Mouse (Mus musculus) layer of hippocampus, adult 2 months (tissue): ENCODE data around the gene Rmnd5a. TPM values are rescaled to one million over a fixed set of nuclear protein-coding genes. Genes with fewer than 3 reads are reported as not detected.

Experiments used
- DNase-seq, 2 experiments: peaks; one replicate each; pipeline ENCODE4 v3.0.0; 2022; ENCODE audit warnings: low spot score in 2 of 2
- H3K27ac ChIP-seq: fragments of 200-600 bp; 2 replicates; pipeline ENCODE4 v1.8.1; 2022
- H3K4me3 ChIP-seq: fragments of 200-600 bp; 2 replicates; pipeline ENCODE4 v1.8.1; 2022; ENCODE audit warnings: mild to moderate bottlenecking
- CTCF ChIP-seq: fragments of 200-600 bp; conservative IDR thresholded peaks from 2 replicates; pipeline ENCODE4 v1.8.1; 2022; ENCODE audit warnings: antibody characterized with exemption, mild to moderate bottlenecking, moderate library complexity
- total RNA-seq, 2 experiments: library from RNA; stranded (reverse); gene quantifications; 2 replicates each; pipeline ENCODE4 v1.2.3; 2021

Gene Rmnd5a
- total RNA-seq, 2 experiments from 2014 or later: 91.3 to 91.6 TPM

DNA sequence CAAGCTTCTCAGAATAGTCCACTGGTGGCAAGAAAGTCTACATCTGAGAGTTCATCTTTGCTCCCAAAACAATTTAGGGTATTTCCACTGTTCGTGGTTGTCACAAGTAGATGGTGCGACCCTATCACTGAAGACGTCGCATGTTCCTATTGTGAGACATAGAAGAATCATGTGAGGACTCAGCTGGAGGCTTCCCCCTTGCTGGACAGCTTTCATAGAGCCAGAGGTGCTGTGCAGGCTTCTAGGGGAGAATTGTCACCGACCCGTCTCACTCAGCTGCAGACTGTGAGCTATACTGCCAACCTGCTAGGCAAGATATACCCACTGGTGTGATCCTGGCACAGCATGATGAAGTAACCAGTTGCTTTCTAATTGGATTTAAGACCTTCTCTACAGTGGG, 88.2 kb downstream of the Rmnd5a start:
- H3K4me3 ChIP-seq: no peak overlapping the region
- DNase-seq: no peak
- no peak overlapping the region for H3K27ac ChIP-seq
- TF ChIP-seq CTCF: no peak

DNA sequence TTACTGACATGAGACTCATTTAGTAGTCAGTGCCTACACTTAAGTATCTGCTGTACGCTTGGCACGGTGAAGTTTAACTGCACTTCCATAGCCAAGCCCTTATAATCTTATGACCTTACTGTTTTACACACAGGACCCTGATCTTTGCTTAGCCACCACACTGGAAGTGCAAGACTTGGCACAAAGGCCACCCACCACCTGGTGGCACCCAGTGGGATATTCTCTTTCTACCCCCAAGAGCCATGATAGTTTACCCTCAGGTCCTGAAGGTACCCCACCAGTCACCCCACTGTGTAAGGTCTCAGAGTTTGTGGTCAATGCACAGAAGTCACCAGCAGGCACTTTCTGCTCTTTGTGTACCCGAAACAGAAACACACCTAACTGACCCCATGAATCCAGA, 89.2 kb downstream of the Rmnd5a start:
- Histone ChIP-seq H3K4me3 (no peak overlapping the region), H3K27ac (no peak overlapping the region)
- no peak for DNase-seq
- no peak for TF ChIP-seq CTCF

GRCm38 (mm10) chr6:71348006-71348405, 92.4 kb downstream of the Rmnd5a start:
- H3K4me3 ChIP-seq: no peak overlapping the region
- DNase-seq: no peak
- TF ChIP-seq CTCF: no peak

DNA sequence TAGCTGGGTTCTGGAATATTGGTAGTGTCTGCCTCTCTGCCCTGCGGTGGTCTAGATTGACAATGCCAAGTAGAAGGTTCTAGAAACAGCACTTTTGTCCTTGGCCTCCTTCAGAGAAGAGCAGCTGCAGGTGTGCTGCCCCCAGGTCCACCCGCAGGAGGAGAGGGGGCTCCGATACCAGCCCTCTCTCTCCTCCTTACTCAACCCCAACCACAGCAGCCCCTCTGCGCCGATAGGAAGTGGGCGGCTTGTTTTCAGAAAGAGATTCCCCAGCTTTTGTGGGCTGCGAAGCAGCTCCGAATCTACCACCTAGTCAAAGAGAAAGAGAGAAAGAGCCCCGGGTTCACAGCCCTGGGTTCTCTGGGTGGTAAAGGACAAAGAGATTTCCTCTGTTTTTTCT, 99.3 kb downstream of the Rmnd5a start:
- Histone ChIP-seq H3K27ac (no peak overlapping the region), H3K4me3 (no peak overlapping the region)
- no peak for TF ChIP-seq CTCF
- DNase-seq: no peak

More at GRCm38 (mm10) chr6:71348006-71348405, 92.4 kb downstream of the Rmnd5a start:
- H3K27ac ChIP-seq: no peak overlapping the region

DNA sequence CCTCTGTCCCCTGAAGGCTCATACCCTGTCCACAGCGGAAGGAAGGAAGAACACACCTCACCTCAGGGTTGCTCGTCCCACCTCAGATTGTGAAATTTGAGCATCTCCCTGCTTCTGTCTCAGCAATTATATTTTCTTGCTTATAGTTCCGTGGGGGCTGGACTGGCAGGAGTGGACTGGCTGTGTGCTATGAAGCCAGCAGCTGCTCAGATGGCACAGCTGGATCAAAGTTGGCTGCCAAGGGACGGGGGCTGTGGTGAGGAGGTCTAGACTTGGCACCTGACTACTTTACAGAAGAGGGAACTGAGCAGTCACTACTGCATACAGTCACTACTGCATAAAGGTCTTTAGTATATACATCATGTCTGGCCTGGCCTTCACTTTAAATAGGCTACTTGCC, 101.1 kb downstream of the Rmnd5a start:
- no peak overlapping the region for H3K4me3 ChIP-seq
- no peak for DNase-seq
- H3K27ac ChIP-seq: no peak overlapping the region
- no peak for TF ChIP-seq CTCF

GRCm38 (mm10) chr6:71338941-71339340, 101.5 kb downstream of the Rmnd5a start:
- no peak for DNase-seq
- TF ChIP-seq CTCF: no peak
- Histone ChIP-seq H3K4me3 (no peak overlapping the region), H3K27ac (no peak overlapping the region)

Other genes with a start within 250 kb of the Rmnd5a start
- gene Fabp1, start 240.8 kb downstream of the Rmnd5a start, total RNA-seq: not detected
- gene Krcc1, start 169.0 kb downstream of the Rmnd5a start, total RNA-seq: 10 to 100 TPM; 15.6 to 17.4 TPM
- 1 to 10 TPM in 1 of 2 experiments, under 1 TPM in 1; 0.59 to 1.3 TPM for gene Smyd1, start 118.4 kb downstream of the Rmnd5a start, total RNA-seq
- gene Cd8b1, start 117.8 kb downstream of the Rmnd5a start, total RNA-seq: not detected
- not detected for gene Cd8a, start 67.2 kb downstream of the Rmnd5a start, total RNA-seq
- 10 to 100 TPM; 45.8 to 46.5 TPM for gene Rnf103, start 53.3 kb upstream of the Rmnd5a start, total RNA-seq
- gene Chmp3, start 103.2 kb upstream of the Rmnd5a start, total RNA-seq: 100 to 1,000 TPM in 1 of 2 experiments, 10 to 100 TPM in 1; 99.7 to 109 TPM
- gene Kdm3a, start 192.4 kb upstream of the Rmnd5a start, total RNA-seq: 10 to 100 TPM; 44.4 to 49.0 TPM